Comparison of ENCODE assay signal across 10 mouse cellular contexts in genomic region chr4:109343909-109344308, GRCm38 (mm10).
DNase-seq lines count a peak whose midpoint lies in the region; ATAC-seq lines count a peak whose summit lies in the region.
"Had no signal": no experiment of that assay in that cellular context is flagged by ENCODE, and none has a peak within 500 bp of the region (broad histone marks: within the 10 kb centered on the region; RNA-seq: fewer than 3 reads in every experiment).

No protein-coding gene starts in this region.

- no peaks in the 10 kb centered on the region for H3K9me3 ChIP-seq in forebrain, embryonic 13.5 days (replicated peaks)
- no peaks in the 10 kb centered on the region for H3K9me3 ChIP-seq in forebrain, embryonic 10.5 days

- no peaks in the 10 kb centered on the region for H3K36me3 ChIP-seq in forebrain, embryonic 13.5 days (ENCODE audit: poor library complexity, severe bottlenecking)
- 0 out of 2 replicates have a peak, but pooled peaks cover 1% of the 10 kb centered on the region for H3K36me3 ChIP-seq in forebrain, embryonic 10.5 days (replicated peaks)

- intact Hi-C loops in heart, postnatal 36 days (cut with DNase I): no loop called here

- H3K4me3 ChIP-seq in forebrain, embryonic 13.5 days: peak overlapping the region; percentile 37
- H3K4me3 ChIP-seq in forebrain, embryonic 10.5 days: no peak overlapping the region

- H3K9ac ChIP-seq in forebrain, embryonic 13.5 days: peak overlapping the region; percentile 49

- DNase-seq in forebrain, embryonic 10.5 days (ENCODE audit: extremely low spot score, low spot score): no peak
- DNase-seq in layer of hippocampus, postnatal 36 days: peak; percentile 44 to 46
- DNase-seq in right cerebral cortex, adult 2 months (ENCODE audit: low spot score in 2 of 2): peak; percentile 65
- no peak for DNase-seq in spleen, postnatal 10 days (ENCODE audit: low spot score in 2 of 2)
- no peak for DNase-seq in adrenal gland, postnatal 14 days
- DNase-seq in heart, postnatal 36 days: no peak
- DNase-seq: B cell, adult 2 months; thymus, adult 18-20 months had no signal

- no peaks in the 10 kb centered on the region for H3K27me3 ChIP-seq in forebrain, embryonic 13.5 days
- no peaks in the 10 kb centered on the region for H3K27me3 ChIP-seq in forebrain, embryonic 10.5 days (ENCODE audit: poor library complexity, severe bottlenecking)

- H3K4me2 ChIP-seq in forebrain, embryonic 13.5 days: peak overlapping the region; percentile 52

- no peak overlapping the region for H3K27ac ChIP-seq in forebrain, embryonic 13.5 days
- no peak overlapping the region for H3K27ac ChIP-seq in forebrain, embryonic 10.5 days

- ATAC-seq in forebrain, embryonic 13.5 days: no peak
- ATAC-seq in frontal cortex, adult (ENCODE audit: low TSS enrichment): peak; percentile 87

- 77% methylated on average over 5 of the region's 5 CpGs for WGBS in forebrain, embryonic 13.5 days
- WGBS in forebrain, embryonic 10.5 days: 86% methylated on average over 5 of the region's 5 CpGs

- H3K4me1 ChIP-seq in forebrain, embryonic 13.5 days: no peaks in the 10 kb centered on the region
- H3K4me1 ChIP-seq in forebrain, embryonic 10.5 days: peaks cover 8% of the 10 kb centered on the region; the same call in 1 of the 2 replicates

Comparison
In these comparisons a context has a peak if more than half of its experiments do, and no peak if none do; other contexts are left out.
1. DNase-seq: peak in layer of hippocampus, postnatal 36 days (2 of 2) and right cerebral cortex, adult 2 months (2 of 2); none in forebrain, embryonic 10.5 days (single experiment), spleen, postnatal 10 days (0 of 2), adrenal gland, postnatal 14 days (single experiment) and heart, postnatal 36 days (0 of 2).